Mouse (Mus musculus) thymus, postnatal 0 days (tissue): Measurements from ENCODE around the gene Ccdc69. TPM values are rescaled to one million over a fixed set of nuclear protein-coding genes. Genes with fewer than 3 reads are reported as not detected.

Experiments
- DNase-seq: peaks from one replicate; pipeline ENCODE4 v3.0.0-alpha.2; 2015; ENCODE audit warnings: low spot score
- polyA plus RNA-seq: library from polyadenylated mRNA; unstranded; fragments of >200 nt; fragmentation: Nextera tagmentation; extraction: Ambion mirVana; gene quantifications from 2 replicates; pipeline ENCODE4 v1.2.1, GENCODE M21; 2015

The Ccdc69 gene
- polyA plus RNA-seq, 1 experiment from 2014 or later: 25.4 TPM

- DNase-seq: peak; percentile 33
These were observed 31.3 kb downstream of the Ccdc69 start for GRCm38 (mm10) chr11:55046600-55046999.

GRCm38 (mm10) chr11:55041348-55041747 is 36.6 kb downstream of the Ccdc69 start:
- peak; percentile 18 for DNase-seq

DNA sequence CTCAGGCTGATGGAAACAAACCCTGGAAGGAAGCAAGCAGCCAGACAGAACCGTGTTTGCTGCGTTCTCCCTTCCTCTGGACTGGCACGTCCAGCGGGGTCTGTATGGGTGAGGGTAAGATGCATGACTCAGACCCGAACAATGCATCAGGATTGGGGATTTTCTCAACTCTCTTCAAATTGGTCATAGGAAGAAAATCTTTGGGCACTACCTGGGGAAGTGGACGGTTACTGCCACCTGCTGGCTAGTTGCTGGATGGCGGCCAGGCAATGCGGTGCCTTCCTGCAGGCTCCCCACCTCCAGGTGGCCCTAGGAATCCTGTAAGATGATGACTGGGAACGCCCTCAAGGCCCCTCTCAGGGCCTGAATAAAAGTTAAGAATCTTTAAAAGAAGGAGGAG is 38.3 kb downstream of the Ccdc69 start:
- peak; percentile 79 for DNase-seq

DNA sequence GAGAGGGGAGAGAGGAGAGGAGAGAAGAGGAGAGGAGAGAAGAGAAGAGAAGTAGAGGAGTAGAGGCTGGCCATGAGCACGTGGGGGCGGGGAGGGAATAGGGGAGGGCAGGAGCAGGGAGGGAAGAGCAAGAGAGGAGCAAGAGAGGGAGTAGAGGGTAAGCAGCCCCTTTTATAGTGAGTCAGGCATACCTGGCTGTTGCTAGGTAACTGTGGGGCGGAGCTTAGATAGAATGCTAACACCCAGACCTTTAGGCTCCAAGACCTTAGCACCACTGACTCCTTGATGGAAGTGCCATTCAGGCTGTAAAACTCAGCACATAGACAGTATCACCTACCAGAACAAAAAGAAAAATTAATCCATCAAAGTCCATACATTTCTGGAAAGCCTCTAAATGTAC is 41.3 kb downstream of the Ccdc69 start:
- no peak for DNase-seq

GRCm38 (mm10) chr11:55033040-55033660 is 44.8 kb downstream of the Ccdc69 start, which contains the start of gene Anxa6:
TSS of gene Anxa6 (minus strand) at chr11:55033445.
- peak; percentile 84 for DNase-seq

- no peak for DNase-seq
These were observed 45.6 kb downstream of the Ccdc69 start for GRCm38 (mm10) chr11:55032286-55032685.

DNA sequence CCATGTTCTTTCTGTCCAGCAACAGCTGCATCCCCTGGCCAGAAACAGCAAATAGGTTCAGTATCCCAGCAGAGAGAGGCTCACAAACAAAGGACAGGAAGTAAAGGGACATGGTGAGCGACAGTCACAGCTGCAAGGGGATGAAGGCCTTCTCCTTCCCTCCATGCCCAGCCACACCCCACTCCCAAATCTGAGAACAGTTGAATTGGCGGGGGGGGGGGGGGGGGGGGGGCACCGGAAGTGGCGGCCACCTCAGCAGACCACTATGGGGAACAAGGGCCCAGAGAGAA is 46.0 kb downstream of the Ccdc69 start:
- DNase-seq: no peak

GRCm38 (mm10) chr11:55031211-55031990 is 46.5 kb downstream of the Ccdc69 start:
- peak; percentile 23 for DNase-seq

- no peak for DNase-seq
These were observed 49.4 kb downstream of the Ccdc69 start for GRCm38 (mm10) chr11:55028509-55028908.

- no peak for DNase-seq
These were observed 50.6 kb downstream of the Ccdc69 start for GRCm38 (mm10) chr11:55027204-55027855.

DNA sequence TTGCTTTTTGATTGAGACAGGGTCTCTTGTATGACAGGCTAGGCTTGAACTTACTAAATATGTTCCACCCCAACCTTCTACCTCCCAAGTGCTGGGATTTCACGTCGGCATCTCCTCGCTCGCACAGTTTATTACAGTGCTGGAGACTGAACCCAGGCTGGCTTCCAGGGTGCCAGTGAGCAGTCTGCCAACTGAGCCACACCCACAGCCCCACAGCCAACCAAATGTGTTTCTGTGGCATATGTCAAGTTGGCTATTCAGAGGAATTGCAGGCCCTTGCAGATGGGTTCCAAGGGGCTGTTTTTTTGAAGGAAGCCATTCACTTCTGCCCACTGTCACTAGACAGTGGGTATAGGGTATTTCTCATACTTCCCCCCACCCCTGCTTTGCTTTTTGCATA is 52.0 kb downstream of the Ccdc69 start:
- no peak for DNase-seq

- DNase-seq: no peak
These were observed 54.3 kb downstream of the Ccdc69 start for GRCm38 (mm10) chr11:55023583-55023982.

GRCm38 (mm10) chr11:55023049-55023564 is 54.8 kb downstream of the Ccdc69 start:
- peak; percentile 96 for DNase-seq

DNA sequence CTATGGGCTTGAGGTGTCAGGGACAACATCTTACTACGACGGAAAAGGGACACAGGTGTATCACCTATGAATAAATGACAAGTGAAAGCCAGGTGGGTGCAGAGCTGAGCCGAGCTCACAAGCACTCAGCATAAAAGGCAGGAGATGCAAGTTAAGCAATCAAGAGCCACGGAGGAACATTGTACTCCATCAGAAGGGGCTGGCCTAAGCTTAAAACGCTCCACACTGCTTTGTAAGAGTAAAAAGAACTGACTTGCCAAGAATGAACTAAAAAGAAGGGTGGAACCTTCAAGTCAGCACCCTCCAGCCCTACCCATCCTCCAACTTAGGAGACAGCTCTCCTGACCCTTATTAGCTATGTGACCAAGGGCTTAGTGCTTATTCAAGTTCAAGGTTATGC is 55.4 kb downstream of the Ccdc69 start:
- DNase-seq: peak; percentile 8

DNA sequence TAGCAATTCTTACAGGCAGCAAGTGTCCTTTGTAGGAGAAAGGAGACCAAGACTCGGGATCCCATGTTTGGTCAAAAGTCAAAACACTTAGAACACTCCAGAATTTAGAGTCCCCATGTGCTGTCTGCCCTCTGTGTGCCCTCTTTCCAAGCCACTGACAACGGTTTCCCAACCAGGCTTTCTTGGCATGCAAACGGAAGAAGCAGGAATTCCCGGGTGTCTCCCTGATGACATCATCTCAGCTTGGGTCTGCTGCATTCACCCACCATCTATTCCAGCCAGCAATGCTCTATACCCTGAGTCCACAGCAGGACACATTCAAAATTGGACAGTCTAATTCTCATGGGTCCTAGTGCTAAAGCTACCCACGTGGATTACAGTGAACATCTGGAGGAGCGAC is 56.1 kb downstream of the Ccdc69 start:
- no peak for DNase-seq

GRCm38 (mm10) chr11:55021458-55021857 is 56.5 kb downstream of the Ccdc69 start:
- no peak for DNase-seq

- no peak for DNase-seq
These were observed 58.2 kb downstream of the Ccdc69 start for GRCm38 (mm10) chr11:55019711-55020110.

DNA sequence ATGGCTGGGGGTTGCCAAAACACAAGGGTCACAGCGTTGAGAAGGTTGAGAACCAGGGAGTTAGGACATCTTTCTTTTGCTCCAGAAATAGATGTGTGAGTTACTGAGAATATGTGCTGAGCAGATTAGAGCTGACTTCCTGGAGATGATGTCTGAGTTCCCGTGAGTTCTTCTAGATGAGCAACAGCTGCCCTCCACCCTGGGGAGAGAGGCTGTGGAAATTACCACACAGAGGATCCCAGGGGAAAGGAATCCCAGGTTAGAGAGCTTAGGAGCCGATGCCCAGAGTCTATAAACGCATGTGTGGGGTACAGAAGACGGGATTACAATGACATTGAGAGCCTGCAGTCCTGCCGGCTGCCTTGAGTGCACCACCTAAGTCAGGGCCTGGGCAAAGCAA is 59.9 kb downstream of the Ccdc69 start:
- DNase-seq: no peak

GRCm38 (mm10) chr11:55017201-55017600 is 60.7 kb downstream of the Ccdc69 start:
- DNase-seq: no peak

GRCm38 (mm10) chr11:55016758-55017157 is 61.2 kb downstream of the Ccdc69 start:
- no peak for DNase-seq

DNA sequence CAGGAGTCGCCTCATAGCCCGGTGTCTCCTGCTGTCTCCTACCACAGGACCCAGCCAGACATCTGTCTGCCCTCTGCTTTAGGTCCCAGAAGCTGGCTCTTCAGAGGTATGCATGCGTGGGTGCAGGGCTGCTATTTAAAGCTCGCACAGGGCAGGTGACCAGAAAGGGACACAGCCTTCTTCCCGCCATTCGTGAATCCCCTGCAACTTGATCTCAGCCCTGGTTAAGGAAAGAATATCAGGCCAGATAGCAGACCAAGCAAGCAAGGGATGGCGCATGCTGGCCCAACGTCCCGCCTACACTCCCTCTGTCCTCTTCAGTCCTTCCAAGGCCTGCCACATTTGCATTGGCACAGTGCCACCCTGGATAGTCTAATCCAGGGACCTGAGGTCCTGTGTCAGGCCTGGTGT is 62.1 kb downstream of the Ccdc69 start:
- no peak for DNase-seq

- DNase-seq: no peak
These were observed 62.7 kb downstream of the Ccdc69 start for GRCm38 (mm10) chr11:55015264-55015663.
